Mouse (Mus musculus) spleen, embryonic (tissue): ENCODE measurements around the gene Kcnn1.

Source experiments
- CTCF ChIA-PET: fragments of 350-600 bp; sonication (Branson Sonifier 250); formaldehyde crosslinking; loops from one replicate; lab custom pipeline; 2022; lab: Charles Lee

The Kcnn1 gene

DNA sequence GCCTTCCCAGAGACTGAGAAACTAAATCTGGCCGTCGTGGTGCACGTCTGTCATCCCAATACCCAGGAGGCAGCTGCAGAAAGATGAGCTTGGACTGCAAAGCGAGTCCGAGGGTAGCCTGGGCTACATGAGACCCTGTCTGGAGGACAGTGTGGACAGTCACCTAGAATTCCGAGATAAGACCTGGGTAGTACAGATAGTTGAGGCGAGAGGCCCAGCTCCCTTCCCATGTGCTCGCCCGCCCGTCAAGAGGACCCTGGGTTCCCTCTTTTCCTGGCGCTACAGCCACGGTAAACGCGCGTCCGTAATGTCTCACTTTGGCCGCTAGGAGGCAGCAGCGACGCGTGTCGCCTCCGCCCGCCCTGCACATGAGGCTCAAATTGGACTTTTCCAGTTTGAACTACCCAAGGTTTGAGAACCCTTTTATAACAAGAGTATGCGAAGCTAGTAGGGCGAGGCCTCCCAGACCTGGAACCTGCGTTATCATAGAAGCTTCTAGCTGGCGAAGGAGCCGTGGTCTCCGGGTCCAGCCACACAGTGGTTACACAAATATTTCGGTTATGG is 41.6 kb downstream of the Kcnn1 start:
- CTCF ChIA-PET, result interaction anchor here (0.5 to 1.0 kb wide), 5 partner anchors 23 to 991 kb away, joined by 3 to 5 read pairs (median 4); no protein-coding TSS in a partner anchor

DNA sequence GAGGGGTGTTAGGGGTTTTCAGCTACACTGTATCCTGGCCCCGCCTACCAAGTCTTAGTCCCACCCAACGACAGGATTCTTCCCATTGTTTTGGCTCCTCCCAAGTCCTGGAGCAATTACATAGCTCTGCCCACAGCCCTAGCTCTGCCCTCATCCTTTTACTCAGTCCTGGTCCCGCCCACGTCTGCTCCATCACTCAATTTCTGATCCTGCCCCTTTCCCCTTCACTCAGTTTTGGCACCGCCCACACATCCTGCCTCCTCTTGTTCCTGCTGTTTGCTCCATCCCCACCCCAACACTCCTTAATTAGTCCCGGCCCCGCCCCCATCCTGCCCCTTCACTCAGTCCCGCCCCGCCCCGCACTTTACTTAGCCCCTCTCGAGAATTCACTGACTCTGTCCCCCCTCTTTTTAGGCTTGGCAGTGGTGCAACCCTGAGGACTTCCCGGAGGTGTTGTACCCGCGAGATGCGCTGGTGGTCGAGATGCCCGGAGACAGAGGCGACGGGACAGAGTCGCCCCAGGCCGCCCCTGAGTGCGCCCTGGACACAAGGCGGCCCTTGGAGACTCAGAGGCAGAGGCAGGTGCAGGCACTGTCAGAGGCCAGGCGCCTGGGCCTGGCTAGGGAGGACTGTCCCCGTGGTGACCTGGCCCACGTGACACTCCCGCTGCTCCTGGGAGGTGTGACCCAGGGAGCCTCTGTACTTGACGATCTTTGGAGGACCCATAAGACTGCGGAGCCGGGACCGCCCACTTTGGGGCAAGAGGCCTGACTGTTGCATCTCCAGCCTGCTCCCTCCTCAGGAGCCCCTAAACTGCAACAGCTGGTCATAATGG is 42.7 kb downstream of the Kcnn1 start:
- CTCF ChIA-PET, result no interaction called here

DNA sequence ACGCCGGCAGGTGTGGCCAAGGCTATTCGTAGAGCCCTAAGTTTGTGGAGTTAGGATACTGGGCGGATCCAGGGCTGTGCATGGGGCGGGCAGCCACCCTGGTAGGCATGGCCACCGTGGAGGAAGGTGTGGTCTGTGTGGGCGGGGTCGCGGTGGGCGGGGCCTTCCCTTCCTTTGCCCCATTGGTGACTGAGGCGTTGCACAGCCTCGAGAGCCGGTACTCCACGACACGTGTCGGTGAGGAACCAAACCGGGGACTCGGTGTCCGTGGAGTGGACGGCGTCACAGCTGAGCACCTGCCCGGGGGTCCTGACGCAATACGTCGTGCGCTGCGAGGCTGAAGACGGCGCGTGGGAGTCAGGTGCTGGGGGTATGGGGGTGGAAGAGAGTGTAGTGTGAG is 46.4 kb downstream of the Kcnn1 start:
- CTCF ChIA-PET, result no interaction called here

DNA sequence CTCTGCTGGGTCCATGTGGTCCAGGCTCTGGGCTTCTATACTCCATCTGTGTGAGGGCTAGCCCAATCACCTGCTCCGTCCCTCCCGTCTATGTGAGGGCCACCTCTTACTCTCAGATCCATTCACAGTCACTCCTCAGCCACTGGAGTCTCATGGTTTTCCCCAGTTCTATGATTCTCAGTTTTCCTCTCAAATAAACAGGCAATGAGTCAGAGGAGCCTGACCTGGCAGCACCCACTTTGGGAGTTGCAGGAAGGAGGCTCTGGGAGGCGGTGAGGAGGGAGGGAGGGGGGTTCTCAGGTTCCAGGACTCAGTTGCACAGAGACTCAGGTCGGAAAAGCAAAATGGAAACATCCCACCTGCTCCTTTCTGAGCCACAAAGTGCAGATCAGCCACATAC is 50.2 kb downstream of the Kcnn1 start:
- CTCF ChIA-PET, result no interaction called here

DNA sequence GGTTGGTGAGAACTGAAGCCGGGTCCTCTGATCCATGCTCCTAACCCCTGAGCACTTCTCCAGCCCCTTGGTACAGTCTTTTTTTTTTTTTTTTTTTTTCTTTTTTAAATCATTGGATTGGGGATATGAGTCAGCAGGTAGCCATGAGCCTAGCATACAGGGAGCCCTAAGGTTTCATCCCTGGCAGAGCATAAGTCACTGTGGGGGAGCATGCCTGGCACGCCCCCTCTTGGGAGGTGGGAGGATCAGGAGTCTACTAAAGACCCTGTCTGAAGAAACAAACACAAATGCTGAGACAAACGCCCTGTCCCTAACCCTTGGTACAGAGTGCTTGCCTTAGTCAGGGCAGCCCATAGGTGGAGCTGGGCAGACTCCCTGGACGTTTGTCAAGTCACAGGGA is 51.0 kb downstream of the Kcnn1 start:
- CTCF ChIA-PET, result no interaction called here

DNA sequence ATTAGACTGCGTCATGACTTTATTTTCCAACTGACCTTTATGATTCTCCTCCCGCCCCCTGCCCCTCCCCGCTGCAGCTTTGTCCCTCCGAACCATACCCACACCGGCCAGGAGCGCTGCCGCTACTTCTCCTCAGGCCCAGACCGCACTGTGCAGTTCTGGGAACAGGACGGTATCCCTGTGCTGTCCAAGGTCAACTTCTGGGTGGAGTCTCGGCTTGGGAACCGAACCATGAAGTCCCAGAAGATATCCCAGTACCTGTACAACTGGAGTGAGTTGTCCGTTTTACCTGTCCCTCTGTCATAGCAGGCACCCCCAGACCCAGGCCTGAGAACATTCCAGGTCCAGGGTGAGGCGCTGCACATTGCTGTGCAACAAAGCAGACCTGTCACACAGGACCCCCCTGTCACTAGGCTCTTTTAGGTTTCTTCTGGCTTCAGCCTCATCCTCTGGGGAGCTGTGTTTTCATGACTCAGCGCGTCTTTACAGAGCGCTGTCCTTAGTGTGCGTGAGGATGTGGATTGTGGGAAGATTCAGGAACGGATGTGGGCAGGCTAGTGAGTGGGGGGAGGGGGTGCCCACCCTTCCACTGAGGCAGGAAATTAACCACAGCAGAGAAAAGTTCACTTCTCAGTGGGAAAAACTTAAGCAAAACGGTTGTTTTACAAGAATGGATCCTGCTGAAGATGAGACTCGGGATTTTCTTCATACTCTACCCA is 51.9 kb downstream of the Kcnn1 start:
- CTCF ChIA-PET, result interaction anchor here (0.7 kb wide), 1 partner anchor 21 kb away, joined by 3 read pairs; no protein-coding TSS in a partner anchor

DNA sequence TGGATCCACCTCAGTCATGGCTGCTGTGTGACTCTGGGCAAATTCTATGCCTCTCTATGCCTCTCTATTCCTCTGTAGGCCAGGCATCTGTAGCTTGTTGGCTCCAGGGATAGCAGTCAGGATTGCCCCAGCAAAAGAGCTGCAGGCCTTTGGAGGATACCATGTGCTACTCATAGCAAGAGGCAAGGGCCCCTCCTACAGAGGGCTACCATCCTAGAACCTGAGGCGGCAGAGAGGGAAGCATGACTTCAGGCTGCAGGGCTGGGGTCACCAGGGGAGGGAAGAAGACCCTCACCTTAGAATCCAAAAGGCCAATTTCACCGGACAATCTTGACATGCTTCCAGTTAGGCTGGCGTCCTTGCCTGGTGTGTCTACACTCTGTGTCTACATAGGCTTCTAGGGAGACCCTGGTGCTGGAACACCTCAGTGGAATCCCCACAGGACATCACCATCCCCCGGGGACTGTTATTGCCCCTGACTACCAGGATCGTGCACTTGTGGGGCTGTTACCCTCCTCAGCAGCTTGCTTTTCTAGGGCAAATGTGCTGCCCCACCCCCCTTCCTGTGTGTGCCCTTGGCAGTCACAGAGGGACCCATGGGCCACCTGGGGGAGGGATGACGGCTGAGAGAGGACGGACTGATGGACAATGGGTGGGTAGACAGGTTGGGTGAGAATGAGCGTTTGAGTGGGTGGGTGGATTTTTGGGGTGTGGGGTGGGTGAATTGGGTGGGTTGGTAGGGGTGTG is 53.9 kb downstream of the Kcnn1 start:
- CTCF ChIA-PET, result interaction anchor here (0.6 to 0.9 kb wide), 2 partner anchors 8 to 264 kb away, joined by 3 read pairs; no protein-coding TSS in a partner anchor

DNA sequence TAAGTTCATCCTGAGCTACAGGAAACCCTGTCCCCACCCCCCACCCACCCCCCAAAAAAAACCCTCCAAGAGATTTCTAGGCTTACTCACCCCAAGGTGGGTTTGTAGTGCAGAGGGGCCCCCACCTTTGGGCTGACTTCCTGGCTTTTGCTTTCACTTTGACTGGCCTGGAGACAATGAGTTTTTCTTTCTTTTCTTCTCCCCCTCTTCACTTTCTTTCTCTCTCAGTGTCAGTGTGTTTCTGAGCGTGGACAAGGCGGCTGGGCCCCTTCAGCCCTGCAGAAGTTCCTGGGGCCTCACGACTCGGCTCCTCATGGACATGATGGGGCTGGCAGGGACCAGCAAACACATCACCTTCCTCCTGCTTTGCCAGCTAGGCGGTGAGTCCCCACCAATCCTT is 54.8 kb downstream of the Kcnn1 start, which contains the start of gene Il12rb1:
Gene Il12rb1, plus strand, starts transcription at position 211 of the 400 bp plus-strand sequence.
- CTCF ChIA-PET, result interaction anchor here (0.6 to 0.9 kb wide), 3 partner anchors 9 to 263 kb away, joined by 3 to 5 read pairs (median 3); no protein-coding TSS in a partner anchor

DNA sequence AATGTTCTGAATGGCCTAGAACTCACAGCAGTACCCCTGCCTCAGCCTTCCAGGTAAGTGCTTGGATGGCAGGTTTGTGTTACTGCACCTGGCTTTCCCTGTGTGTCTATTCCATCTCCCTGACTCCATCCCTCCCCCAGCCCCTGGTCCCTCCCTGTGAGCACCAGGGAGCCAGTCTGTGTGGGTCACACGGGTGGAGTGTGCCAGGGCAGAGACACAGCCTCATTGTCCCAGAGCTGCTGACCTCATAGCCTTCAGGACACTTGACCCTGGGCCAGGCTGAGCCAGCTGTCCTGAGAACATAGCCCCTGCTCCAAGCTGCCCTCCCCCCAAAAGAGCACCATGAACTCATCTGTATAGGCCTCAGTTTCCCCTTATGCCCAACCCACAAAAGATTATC is 55.8 kb downstream of the Kcnn1 start:
- CTCF ChIA-PET, result no interaction called here

DNA sequence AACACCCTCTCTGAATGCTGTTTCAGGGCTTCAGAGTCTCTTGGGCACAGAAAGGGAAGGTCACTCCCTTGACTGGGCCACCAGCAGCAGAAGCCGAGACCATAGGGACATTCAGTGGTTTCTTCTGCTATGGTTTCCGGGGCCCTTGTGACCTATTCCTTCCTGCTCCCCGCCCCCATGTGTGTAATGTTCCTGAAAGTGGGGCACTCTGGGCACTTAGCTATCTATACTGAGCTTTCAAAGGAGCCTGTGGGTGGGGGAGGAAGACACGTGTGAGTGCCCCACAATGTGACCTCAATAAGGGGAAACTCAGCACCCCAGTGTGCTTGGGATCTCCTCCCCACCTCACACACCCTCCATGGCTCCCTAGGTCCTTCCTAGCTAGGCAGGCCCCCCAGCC is 56.5 kb downstream of the Kcnn1 start:
- CTCF ChIA-PET, result no interaction called here

DNA sequence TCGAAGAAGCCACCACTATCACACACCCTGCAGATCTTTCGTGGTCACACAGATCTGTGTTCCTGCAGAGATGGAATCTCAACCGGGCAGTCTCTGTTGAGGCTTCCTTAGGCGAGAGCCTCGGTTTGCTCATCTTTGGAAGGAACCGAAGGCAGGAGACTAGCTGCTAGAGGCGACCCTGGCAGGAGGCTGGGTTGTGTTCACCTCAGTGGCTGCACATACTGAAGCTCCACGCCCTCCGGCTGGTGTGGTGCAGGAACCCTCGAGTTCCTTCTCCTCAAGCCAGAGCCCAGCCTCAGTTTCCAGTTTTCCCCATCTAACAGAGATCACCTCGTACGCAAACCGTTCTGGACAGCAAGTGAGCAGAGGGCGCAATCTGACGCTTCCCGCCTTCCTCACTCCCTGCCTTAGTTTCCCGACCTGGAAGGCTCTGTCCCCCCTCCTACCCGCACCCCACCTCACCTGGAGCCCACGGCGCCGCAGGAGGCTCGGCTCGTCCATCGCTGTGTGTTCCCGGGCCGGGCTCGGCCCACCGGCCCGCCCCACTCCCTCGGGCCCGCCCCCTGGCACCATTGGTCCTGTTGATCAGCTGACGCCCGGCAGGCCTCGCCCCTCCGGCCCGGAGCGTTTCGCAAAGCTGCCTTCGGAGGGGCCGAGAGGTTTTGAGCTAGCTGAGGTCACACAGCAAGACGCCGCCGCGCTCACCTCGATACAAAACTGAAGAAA is 58.4 kb downstream of the Kcnn1 start, which contains the start of gene Mast3:
Gene Mast3, minus strand, starts transcription at position 574 of the 726 bp plus-strand sequence.
- CTCF ChIA-PET, result interaction anchor here (1.2 to 1.3 kb wide), 2 partner anchors 17 to 35 kb away, joined by 3 read pairs; partner anchors contain the start of gene Arrdc2

DNA sequence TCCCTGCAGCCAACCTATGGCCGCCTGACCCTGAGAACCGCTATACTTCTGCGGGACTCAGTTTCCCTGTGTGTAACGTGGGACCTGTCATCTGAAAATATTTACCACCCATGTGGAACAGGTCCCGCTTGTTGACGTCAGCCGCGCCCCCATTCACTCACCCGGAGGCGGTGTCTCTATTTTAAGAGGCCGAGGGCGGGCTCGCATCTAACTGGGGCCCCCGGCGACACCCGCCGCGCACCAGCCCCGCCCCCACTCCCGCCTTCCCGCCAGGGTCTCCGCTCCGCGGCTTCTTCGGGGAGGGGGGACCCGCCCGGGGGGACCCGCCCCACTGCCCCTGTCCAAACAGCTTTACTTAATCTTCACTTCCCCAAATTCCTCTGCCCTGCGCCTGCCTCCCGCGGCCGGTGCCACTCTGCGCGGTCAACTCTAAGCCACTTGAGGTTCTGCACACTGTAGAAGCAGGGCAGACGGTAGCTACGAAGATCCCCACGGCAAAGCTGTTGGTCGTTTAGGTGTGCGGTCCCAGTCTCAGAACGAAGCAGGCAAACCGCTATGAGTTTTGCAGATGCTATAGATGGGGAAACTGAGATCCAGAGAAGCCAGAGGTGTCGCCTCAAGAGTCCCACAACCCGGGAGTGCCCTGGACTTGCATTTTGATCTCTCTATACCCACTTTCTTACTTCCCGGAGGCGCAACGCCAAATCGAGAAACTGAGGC is 59.1 kb downstream of the Kcnn1 start:
- CTCF ChIA-PET, result interaction anchor here (0.5 to 1.3 kb wide), 2 partner anchors 17 to 91 kb away, joined by 3 read pairs; no protein-coding TSS in a partner anchor

DNA sequence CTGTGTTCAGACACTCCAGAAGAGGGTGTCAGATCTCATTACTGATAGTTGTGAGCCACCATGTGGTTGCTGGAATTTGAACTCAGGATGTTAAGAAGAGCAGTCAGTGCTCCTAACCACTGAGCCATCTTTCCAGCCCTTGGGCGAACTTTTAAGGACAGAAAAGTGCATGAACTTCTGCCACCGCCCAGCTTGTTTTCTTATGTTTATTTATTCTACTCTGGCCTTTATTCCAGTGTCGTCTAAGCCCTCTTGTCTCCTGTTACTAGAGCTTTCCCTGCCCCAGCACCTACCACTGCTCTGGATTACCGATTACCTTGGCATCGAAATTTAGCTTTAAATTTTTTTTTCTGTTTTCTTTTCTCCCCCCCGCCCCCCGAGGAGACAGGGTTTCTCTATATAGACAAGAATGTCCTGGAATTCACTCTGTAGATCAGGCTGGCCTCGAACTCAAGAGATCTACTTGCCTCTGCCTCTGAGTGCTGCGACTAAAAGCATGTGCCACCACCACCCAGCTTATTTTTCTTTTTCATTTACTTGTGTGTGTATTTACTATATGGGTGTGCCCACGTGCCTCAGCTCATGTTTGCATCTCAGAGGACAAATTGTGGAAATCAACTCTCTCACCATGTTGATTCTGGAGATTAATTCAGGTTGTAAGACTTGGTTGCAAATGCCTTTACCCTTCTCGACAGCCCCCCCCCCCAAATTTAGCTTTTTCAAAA is 60.1 kb downstream of the Kcnn1 start:
- CTCF ChIA-PET, result interaction anchor here (0.5 to 1.3 kb wide), 5 partner anchors 12 to 253 kb away, joined by 3 to 10 read pairs (median 3); no protein-coding TSS in a partner anchor

DNA sequence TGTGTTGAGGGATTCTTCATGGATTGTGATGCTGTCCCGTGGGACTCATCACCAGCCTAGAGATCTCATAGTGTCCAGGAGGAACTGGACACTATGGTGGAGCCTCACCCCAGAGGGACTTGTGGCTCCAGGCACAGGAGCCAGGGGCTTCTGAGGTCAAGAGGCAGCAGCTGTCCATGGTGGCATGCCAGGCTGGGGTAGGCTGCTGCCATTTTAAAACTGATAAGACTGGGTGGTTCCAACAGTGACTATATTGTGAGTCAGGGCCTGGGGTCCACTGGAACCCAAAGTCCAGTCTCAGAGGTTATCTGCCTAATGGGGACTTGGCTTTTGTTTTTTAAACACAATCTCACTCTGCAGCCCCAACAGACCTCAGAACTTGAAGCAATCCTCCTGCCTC is 61.2 kb downstream of the Kcnn1 start:
- CTCF ChIA-PET, result no interaction called here

DNA sequence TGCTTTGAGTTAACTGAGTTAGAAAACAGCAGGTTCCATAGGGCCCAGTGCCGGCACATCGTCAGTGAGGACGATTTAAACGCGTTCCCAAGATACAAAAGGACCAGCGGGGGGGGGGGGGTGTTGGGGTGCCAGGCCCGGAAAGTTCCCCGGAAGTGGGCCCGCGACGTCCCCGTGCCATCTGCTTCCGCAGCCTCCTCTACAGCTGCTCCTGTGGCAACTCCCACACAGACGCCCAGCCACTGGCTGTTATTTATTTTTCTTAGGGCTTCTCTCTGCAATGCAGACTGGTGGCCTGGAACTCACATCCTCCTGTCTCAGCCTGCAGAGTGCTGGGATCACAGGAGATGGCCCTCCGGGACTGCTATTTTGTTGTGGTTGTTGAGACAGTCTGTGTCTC is 61.9 kb downstream of the Kcnn1 start:
- CTCF ChIA-PET, result interaction anchor here (0.6 kb wide), 1 partner anchor 71 kb away, joined by 4 read pairs; no protein-coding TSS in a partner anchor

DNA sequence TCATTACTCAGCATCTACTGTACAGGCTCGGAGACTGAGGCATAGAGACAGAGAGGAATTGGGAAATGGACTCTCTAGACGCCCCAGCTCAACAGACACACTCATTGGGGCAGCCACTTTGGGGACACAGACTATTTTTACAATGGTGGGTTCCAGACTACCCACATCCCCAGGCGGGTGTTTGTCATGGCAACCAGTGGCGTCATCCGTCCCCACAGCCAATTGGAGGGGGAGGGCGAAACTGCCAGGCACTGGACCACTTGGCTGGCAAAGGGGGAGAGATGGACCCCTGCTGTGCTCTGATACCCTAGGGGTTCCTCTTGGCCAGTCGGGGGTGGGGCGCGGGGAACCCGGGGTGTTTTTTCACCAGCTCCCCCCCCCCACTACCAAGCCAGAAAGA is 62.4 kb downstream of the Kcnn1 start:
- CTCF ChIA-PET, result interaction anchor here (0.6 kb wide), 1 partner anchor 72 kb away, joined by 4 read pairs; no protein-coding TSS in a partner anchor

DNA sequence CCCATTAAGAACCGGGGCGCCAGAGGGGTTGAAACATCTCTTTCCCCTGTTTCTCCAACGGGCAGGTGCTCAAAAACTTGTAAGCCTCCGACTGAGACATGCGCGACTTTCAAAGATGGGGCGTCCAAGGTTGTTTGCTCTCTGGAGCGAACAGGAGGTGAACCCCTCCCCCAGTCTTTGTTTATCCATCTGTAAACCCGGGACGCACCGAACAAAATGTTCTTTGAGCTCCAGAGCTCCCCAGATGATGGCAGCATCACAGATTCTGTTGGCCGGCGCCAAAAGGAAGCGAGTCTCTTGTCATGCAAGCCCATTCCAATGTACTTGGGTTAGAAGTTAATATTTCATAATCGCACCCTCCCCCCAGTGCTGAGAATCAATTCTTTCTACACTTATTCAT is 64.8 kb downstream of the Kcnn1 start:
- CTCF ChIA-PET, result no interaction called here

DNA sequence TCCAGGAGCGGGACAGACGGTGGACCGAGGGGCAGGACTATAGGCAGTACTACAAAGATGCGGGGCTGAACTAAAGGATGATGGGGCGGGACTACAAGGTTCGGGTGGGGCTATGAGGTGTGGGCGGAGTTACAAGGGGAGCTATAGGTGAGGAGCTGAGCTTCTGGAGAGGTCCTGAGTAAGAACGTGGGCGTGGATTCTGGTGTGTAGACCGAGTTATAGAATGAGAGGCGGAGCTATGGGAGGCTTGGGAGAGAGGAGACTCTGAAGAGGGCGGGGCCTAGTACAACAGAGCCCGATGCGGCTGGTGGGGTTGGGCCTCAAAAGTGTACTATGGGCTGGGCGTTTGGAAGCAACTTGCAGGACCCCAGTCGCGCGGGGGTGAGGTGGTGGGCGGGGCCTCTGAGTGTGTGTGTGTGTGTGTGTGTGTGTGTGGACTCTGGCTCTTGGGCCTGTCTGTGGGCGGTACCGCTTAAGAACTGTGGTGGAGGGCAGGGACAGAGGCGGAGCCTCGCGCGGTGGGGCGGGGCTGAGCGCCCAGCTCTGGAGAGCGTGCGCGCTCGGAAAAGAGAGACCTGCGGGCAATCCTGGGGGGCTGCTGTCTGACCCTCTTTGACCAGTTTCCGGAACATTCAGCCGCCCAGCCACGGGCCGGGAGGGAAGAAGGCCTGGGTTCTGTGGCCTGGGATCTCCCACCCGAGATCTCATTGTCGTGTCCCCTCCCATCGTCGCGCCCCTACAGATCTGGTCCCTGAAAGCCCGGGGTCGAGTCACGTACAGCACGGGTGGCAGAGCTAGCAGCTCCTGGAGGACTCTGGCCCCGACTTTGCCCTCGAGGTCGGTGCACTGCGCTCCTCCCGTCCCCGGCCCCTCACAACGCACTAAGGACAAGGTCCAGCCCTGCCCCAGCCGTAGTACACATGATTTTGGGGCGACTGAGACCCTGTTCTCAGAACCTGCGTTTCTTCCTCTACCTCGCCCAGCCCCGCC is 65.7 kb downstream of the Kcnn1 start:
- CTCF ChIA-PET, result no interaction called here
